Mouse (Mus musculus): ENCODE results near the gene Tmem100. TPM values are rescaled to one million over a fixed set of nuclear protein-coding genes. Genes with fewer than 3 reads are reported as not detected.

The Tmem100 gene
- polyA plus RNA-seq, 1 experiment from 2014 or later: 31.1 TPM

DNA sequence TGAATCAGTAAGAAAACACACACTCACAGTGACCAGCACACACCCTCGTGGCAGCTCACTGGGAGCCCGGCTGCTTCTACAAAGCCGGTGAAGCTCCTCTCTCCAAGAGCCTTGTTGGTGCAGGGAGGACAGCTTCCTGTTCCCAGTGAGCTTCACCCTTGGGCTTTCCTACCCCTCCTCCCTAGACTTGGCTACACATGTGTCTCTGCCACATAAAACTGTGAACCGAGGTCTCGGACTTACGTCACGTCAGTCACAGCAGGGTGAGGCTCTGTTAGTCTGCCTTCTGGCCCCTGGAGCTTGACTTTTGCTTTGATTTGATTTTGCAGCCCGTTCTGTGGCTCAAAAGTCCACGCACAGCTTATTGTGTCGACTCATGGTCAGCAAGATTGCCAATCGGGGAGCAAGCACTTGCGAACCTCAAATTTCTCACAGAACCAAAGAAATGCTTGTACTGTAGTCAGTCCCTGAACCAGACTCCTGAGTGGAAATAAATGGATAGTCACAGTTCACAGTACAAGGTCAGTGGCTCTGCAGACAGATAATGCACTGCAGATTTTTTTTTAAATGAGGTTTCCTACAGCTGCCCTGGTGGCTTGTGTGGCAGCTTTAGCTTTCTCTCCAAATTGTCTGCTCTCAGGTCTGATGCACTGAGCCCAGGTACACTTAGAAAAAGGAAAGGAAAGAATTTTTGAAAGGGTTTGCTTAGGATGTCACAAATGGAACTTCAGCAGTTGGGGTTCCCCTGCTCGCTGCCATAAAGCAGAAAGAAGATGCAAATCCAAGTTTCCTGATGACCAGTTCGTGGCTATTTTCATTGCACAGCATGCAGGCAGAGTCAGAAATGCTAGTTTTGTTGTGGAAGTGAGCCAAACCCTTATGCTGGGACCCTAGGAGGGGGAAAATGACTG lies 4.0 kb upstream of the Tmem100 start:
- Histone ChIP-seq H3K4me2 (replicated peaks; ENCODE audit: low read depth) (no peak overlapping the region), H3K9me3 (ENCODE audit: control insufficient read depth, low read length) (no peaks in the 10 kb centered on the region), H3K4me3 (ENCODE audit: low read depth, low read length) (no peak overlapping the region), H3K27me3 (ENCODE audit: control insufficient read depth, insufficient read depth, low read length) (no peaks in the 10 kb centered on the region), H3K36me3 (ENCODE audit: control insufficient read depth, insufficient read depth, low read length) (no peaks in the 10 kb centered on the region), H3K27ac (replicated peaks) (no peak overlapping the region), H3K9ac (ENCODE audit: low read length) (no peak overlapping the region), H3K4me1 (replicated peaks; ENCODE audit: control insufficient read depth, insufficient read depth) (peaks cover 5% of the 10 kb centered on the region; the same call in 1 of the 2 replicates)
- TF ChIP-seq EP300 (optimal IDR thresholded peaks at IDR 0.05) (no peak), CTCF (IDR thresholded peaks at IDR 0.05; ENCODE audit: low read depth) (no peak)
- ATAC-seq (ENCODE audit: low FRiP score, low TSS enrichment) (peak; percentile 77), DNase-seq (ENCODE audit: low spot score) (peak; percentile 60)
- 50% methylated on average over 14 of the region's 14 CpGs for WGBS

DNA sequence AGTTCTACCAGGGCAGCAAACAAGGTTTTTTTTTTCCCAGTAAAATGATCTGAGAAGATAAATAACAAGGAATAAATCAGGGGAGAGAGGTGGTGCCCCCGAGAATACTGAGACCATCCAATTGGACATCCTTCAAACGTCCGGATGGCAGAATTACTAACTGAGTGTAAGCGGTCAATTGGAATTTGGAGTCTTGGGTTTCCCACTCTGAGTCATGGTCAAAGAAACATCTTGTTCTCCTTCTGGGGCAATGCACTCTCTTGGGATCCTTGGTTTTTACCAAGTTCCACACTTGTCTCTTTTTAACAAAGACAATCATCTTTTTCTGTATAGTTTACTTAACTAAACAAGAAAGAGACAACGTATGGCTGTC lies 3.4 kb upstream of the Tmem100 start:
- WGBS: 56% methylated on average over 5 of the region's 5 CpGs
- ATAC-seq (ENCODE audit: low FRiP score, low TSS enrichment) (no peak), DNase-seq (ENCODE audit: low spot score) (no peak)
- Histone ChIP-seq H3K36me3 (ENCODE audit: control insufficient read depth, insufficient read depth, low read length) (no peaks in the 10 kb centered on the region), H3K4me2 (replicated peaks; ENCODE audit: low read depth) (no peak overlapping the region), H3K27me3 (ENCODE audit: control insufficient read depth, insufficient read depth, low read length) (0 out of 2 replicates have a peak, but pooled peaks cover 2% of the 10 kb centered on the region), H3K4me1 (replicated peaks; ENCODE audit: control insufficient read depth, insufficient read depth) (peaks cover 5% of the 10 kb centered on the region; the same call in 1 of the 2 replicates), H3K9me3 (ENCODE audit: control insufficient read depth, low read length) (no peaks in the 10 kb centered on the region), H3K9ac (ENCODE audit: low read length) (no peak overlapping the region), H3K27ac (replicated peaks) (no peak overlapping the region), H3K4me3 (ENCODE audit: low read depth, low read length) (no peak overlapping the region)
- no peak for TF ChIP-seq CTCF (IDR thresholded peaks at IDR 0.05; ENCODE audit: low read depth)
- TF ChIP-seq EP300 (optimal IDR thresholded peaks at IDR 0.05): no peak

DNA sequence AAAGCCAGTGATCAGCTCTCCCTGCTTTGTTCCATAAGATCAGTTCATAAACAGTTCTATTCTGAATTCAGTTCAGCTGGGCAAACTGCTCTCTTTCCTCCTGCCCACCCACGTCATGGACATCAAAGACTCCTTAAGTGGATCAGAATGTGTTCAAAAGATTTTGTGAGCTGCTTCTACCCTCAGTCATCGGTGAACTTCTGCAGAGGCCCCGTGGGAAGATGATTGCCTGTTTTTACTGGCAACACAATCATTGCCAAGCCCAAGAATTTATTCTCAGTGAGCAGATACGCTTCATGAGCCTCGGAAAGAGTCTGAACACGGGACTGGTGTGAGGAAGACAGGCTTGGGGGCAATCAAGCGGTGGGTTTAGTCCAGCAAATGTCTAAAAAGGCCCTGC lies 2.9 kb upstream of the Tmem100 start:
- peaks cover 5% of the 10 kb centered on the region; the same call in 1 of the 2 replicates for H3K4me1 ChIP-seq (replicated peaks; ENCODE audit: control insufficient read depth, insufficient read depth)
- no peak overlapping the region for H3K9ac ChIP-seq (ENCODE audit: low read length)
- WGBS: 49% methylated on average over 7 of the region's 7 CpGs
- no peak overlapping the region for H3K4me3 ChIP-seq (ENCODE audit: low read depth, low read length)
- no peaks in the 10 kb centered on the region for H3K9me3 ChIP-seq (ENCODE audit: control insufficient read depth, low read length)
- TF ChIP-seq CTCF (IDR thresholded peaks at IDR 0.05; ENCODE audit: low read depth): no peak
- TF ChIP-seq EP300 (optimal IDR thresholded peaks at IDR 0.05): no peak
- DNase-seq (ENCODE audit: low spot score) (no peak), ATAC-seq (ENCODE audit: low FRiP score, low TSS enrichment) (no peak)
- no peak overlapping the region for H3K4me2 ChIP-seq (replicated peaks; ENCODE audit: low read depth)
- H3K27me3 ChIP-seq (ENCODE audit: control insufficient read depth, insufficient read depth, low read length): 0 out of 2 replicates have a peak, but pooled peaks cover 3% of the 10 kb centered on the region
- no peak overlapping the region for H3K27ac ChIP-seq (replicated peaks)
- no peaks in the 10 kb centered on the region for H3K36me3 ChIP-seq (ENCODE audit: control insufficient read depth, insufficient read depth, low read length)

- Histone ChIP-seq H3K27me3 (ENCODE audit: control insufficient read depth, insufficient read depth, low read length) (0 out of 2 replicates have a peak, but pooled peaks cover 3% of the 10 kb centered on the region), H3K4me3 (ENCODE audit: low read depth, low read length) (no peak overlapping the region), H3K9ac (ENCODE audit: low read length) (no peak overlapping the region), H3K9me3 (ENCODE audit: control insufficient read depth, low read length) (no peaks in the 10 kb centered on the region), H3K4me2 (replicated peaks; ENCODE audit: low read depth) (no peak overlapping the region), H3K4me1 (replicated peaks; ENCODE audit: control insufficient read depth, insufficient read depth) (peaks cover 5% of the 10 kb centered on the region; the same call in 1 of the 2 replicates), H3K27ac (replicated peaks) (no peak overlapping the region), H3K36me3 (ENCODE audit: control insufficient read depth, insufficient read depth, low read length) (no peaks in the 10 kb centered on the region)
- no peak for ATAC-seq (ENCODE audit: low FRiP score, low TSS enrichment)
- TF ChIP-seq CTCF (IDR thresholded peaks at IDR 0.05; ENCODE audit: low read depth) (no peak), EP300 (optimal IDR thresholded peaks at IDR 0.05) (no peak)
- no peak for DNase-seq (ENCODE audit: low spot score)
- WGBS: 86% methylated on average over 8 of the region's 8 CpGs
Measured at GRCm38 (mm10) chr11:90028746-90029145, 1.4 kb upstream of the Tmem100 start.

DNA sequence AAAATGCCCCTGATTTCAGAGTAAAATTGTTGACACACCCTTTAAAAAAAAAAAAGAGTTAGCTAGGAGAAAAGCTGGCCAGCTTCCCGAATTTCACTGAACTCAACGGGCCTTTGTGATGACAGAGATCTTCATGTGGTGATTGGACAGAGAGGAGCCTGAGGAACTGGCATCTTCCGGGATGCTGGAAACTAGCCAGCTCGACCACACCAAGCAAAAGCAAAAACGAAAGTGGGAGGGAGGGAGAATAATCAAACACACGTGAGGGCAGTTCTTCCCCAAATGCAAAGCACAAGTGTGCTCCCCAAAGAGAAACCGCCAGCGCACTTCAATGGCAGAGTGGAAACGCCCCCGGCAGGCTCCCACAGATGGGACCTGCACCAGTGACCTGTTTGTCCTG lies 794 bp upstream of the Tmem100 start:
- Histone ChIP-seq H3K4me1 (replicated peaks; ENCODE audit: control insufficient read depth, insufficient read depth) (peaks cover 5% of the 10 kb centered on the region; the same call in 1 of the 2 replicates), H3K27me3 (ENCODE audit: control insufficient read depth, insufficient read depth, low read length) (0 out of 2 replicates have a peak, but pooled peaks cover 3% of the 10 kb centered on the region), H3K36me3 (ENCODE audit: control insufficient read depth, insufficient read depth, low read length) (no peaks in the 10 kb centered on the region), H3K4me2 (replicated peaks; ENCODE audit: low read depth) (peak overlapping the region; percentile 48), H3K27ac (replicated peaks) (peak overlapping the region; percentile 53; the same call in 1 of the 2 replicates), H3K9me3 (ENCODE audit: control insufficient read depth, low read length) (no peaks in the 10 kb centered on the region), H3K4me3 (ENCODE audit: low read depth, low read length) (peak overlapping the region; percentile 40; the same call in 1 of the 2 replicates), H3K9ac (ENCODE audit: low read length) (peak overlapping the region; percentile 27; the same call in 1 of the 2 replicates)
- 26% methylated on average over 10 of the region's 10 CpGs for WGBS
- DNase-seq (ENCODE audit: low spot score) (peak; percentile 42), ATAC-seq (ENCODE audit: low FRiP score, low TSS enrichment) (no peak)
- TF ChIP-seq EP300 (optimal IDR thresholded peaks at IDR 0.05) (no peak), CTCF (IDR thresholded peaks at IDR 0.05; ENCODE audit: low read depth) (no peak)

- no peaks in the 10 kb centered on the region for H3K36me3 ChIP-seq (ENCODE audit: control insufficient read depth, insufficient read depth, low read length)
- peak overlapping the region; percentile 66; the same call in 1 of the 2 replicates for H3K27ac ChIP-seq (replicated peaks)
- no peaks in the 10 kb centered on the region for H3K9me3 ChIP-seq (ENCODE audit: control insufficient read depth, low read length)
- no peak for TF ChIP-seq CTCF (IDR thresholded peaks at IDR 0.05; ENCODE audit: low read depth)
- no peak for TF ChIP-seq EP300 (optimal IDR thresholded peaks at IDR 0.05)
- H3K4me3 ChIP-seq (ENCODE audit: low read depth, low read length): peak overlapping the region; percentile 40
- ATAC-seq (ENCODE audit: low FRiP score, low TSS enrichment) (no peak), DNase-seq (ENCODE audit: low spot score) (peak; percentile 53)
- WGBS: under 1% methylated on average over 15 of the region's 15 CpGs
- 0 out of 2 replicates have a peak, but pooled peaks cover 3% of the 10 kb centered on the region for H3K27me3 ChIP-seq (ENCODE audit: control insufficient read depth, insufficient read depth, low read length)
- peak overlapping the region; percentile 49 for H3K9ac ChIP-seq (ENCODE audit: low read length)
- H3K4me2 ChIP-seq (replicated peaks; ENCODE audit: low read depth): peak overlapping the region; percentile 48
- H3K4me1 ChIP-seq (replicated peaks; ENCODE audit: control insufficient read depth, insufficient read depth): peaks cover 5% of the 10 kb centered on the region; the same call in 1 of the 2 replicates
Measured at GRCm38 (mm10) chr11:90030557-90030956, 409 bp downstream of the Tmem100 start.
